Comparison of ENCODE assay signal across 26 mouse cellular contexts in genomic region chr10:14306811-14307210, GRCm38 (mm10).
DNase-seq lines count a peak whose midpoint lies in the region; ATAC-seq and TF ChIP-seq lines count a peak whose summit lies in the region.
"Had no signal": no experiment of that assay in that cellular context is flagged by ENCODE, and none has a peak within 500 bp of the region (broad histone marks: within the 10 kb centered on the region; RNA-seq: fewer than 3 reads in every experiment).

No protein-coding gene starts in this region.

- H3K27me3 ChIP-seq in forebrain, postnatal 0 days (ENCODE audit: insufficient read depth, low read length): no peaks in the 10 kb centered on the region
- no peaks in the 10 kb centered on the region for H3K27me3 ChIP-seq in forebrain, embryonic 15.5 days
- no peaks in the 10 kb centered on the region for H3K27me3 ChIP-seq in intestine, postnatal 0 days (replicated peaks; ENCODE audit: control insufficient read depth, insufficient read depth, low read length)
- H3K27me3 ChIP-seq: embryonic facial prominence, embryonic 12.5 days; embryonic facial prominence, embryonic 15.5 days; heart, embryonic 12.5 days; heart, embryonic 15.5 days; hindbrain, embryonic 13.5 days; intestine, embryonic 15.5 days had no signal

- TF ChIP-seq CTCF in forebrain, postnatal 0 days (IDR thresholded peaks at IDR 0.05; ENCODE audit: low read depth): no peak
- no peak for TF ChIP-seq CTCF in lung, adult 2 months (IDR thresholded peaks at IDR 0.05; ENCODE audit: insufficient read depth, low read length)
- TF ChIP-seq CTCF in brain, embryonic 14.5 days (IDR thresholded peaks at IDR 0.05; ENCODE audit: borderline replicate concordance, extremely low read depth, insufficient read depth, insufficient read length): no peak
- TF ChIP-seq CTCF in intestine, postnatal 0 days (IDR thresholded peaks at IDR 0.05; ENCODE audit: low read depth): no peak

- H3K9ac ChIP-seq in forebrain, postnatal 0 days: no peak overlapping the region
- H3K9ac ChIP-seq in forebrain, embryonic 15.5 days (replicated peaks): no peak overlapping the region
- no peak overlapping the region for H3K9ac ChIP-seq in intestine, postnatal 0 days (ENCODE audit: low read depth, low read length)
- H3K9ac ChIP-seq: embryonic facial prominence, embryonic 12.5 days; embryonic facial prominence, embryonic 15.5 days; heart, embryonic 12.5 days; heart, embryonic 15.5 days; hindbrain, embryonic 13.5 days; intestine, embryonic 15.5 days had no signal

- DNase-seq in forebrain, postnatal 0 days: no peak
- DNase-seq in lung, postnatal 25 days (ENCODE audit: low spot score): peak; percentile 23
- no peak for DNase-seq in lung, adult 2 months
- peak; percentile 44 for DNase-seq in brain, embryonic 14.5 days (ENCODE audit: low read depth)
- DNase-seq: adrenal gland, adult 2 months; adrenal gland, postnatal 14 days; cerebellum, adult 11 months; cerebellum, adult 2 months; cerebellum, adult 9-11 months; cerebellum, postnatal 25 days; gastrocnemius, postnatal 25 days; heart, adult 18-20 months; heart, postnatal 10 days; heart, postnatal 36 days had no signal

- no peaks in the 10 kb centered on the region for H3K4me1 ChIP-seq in forebrain, postnatal 0 days (ENCODE audit: insufficient read depth)
- no peaks in the 10 kb centered on the region for H3K4me1 ChIP-seq in forebrain, embryonic 15.5 days
- no peaks in the 10 kb centered on the region for H3K4me1 ChIP-seq in lung, adult 2 months (ENCODE audit: control insufficient read depth, insufficient read depth, low read length)
- no peaks in the 10 kb centered on the region for H3K4me1 ChIP-seq in intestine, postnatal 0 days (replicated peaks; ENCODE audit: control insufficient read depth, insufficient read depth, low read length)
- H3K4me1 ChIP-seq: embryonic facial prominence, embryonic 12.5 days; embryonic facial prominence, embryonic 15.5 days; heart, embryonic 12.5 days; heart, embryonic 15.5 days; hindbrain, embryonic 10.5 days; hindbrain, embryonic 13.5 days; intestine, embryonic 15.5 days had no signal

- peak; percentile 43; the same call in 1 of the 2 replicates for ATAC-seq in forebrain, postnatal 0 days
- ATAC-seq in forebrain, embryonic 15.5 days (replicated peaks): no peak; the same call in 1 of the 2 replicates
- no peak for ATAC-seq in intestine, postnatal 0 days
- ATAC-seq: CD4-positive, CD25-positive, alpha-beta regulatory T cell, adult 4 months; hindbrain, embryonic 16.5 days; intestine, embryonic 15.5 days had no signal

- no peak overlapping the region for H3K27ac ChIP-seq in forebrain, postnatal 0 days (ENCODE audit: low read depth, low read length)
- no peak overlapping the region for H3K27ac ChIP-seq in forebrain, embryonic 15.5 days (replicated peaks)
- no peak overlapping the region for H3K27ac ChIP-seq in intestine, postnatal 0 days (ENCODE audit: low read depth, low read length)
- H3K27ac ChIP-seq: embryonic facial prominence, embryonic 12.5 days; embryonic facial prominence, embryonic 15.5 days; heart, embryonic 15.5 days; hindbrain, embryonic 10.5 days; hindbrain, embryonic 13.5 days; intestine, embryonic 15.5 days had no signal

- no peak overlapping the region for H3K4me2 ChIP-seq in forebrain, postnatal 0 days (ENCODE audit: low read depth)
- no peak overlapping the region for H3K4me2 ChIP-seq in forebrain, embryonic 15.5 days (replicated peaks)
- H3K4me2 ChIP-seq in intestine, postnatal 0 days (replicated peaks; ENCODE audit: low read depth): no peak overlapping the region
- H3K4me2 ChIP-seq: embryonic facial prominence, embryonic 12.5 days; embryonic facial prominence, embryonic 15.5 days; heart, embryonic 12.5 days; heart, embryonic 15.5 days; hindbrain, embryonic 13.5 days; intestine, embryonic 15.5 days had no signal

- H3K9me3 ChIP-seq in forebrain, postnatal 0 days (ENCODE audit: low read length): no peaks in the 10 kb centered on the region
- no peaks in the 10 kb centered on the region for H3K9me3 ChIP-seq in forebrain, embryonic 15.5 days
- H3K9me3 ChIP-seq in intestine, postnatal 0 days (ENCODE audit: control insufficient read depth): no peaks in the 10 kb centered on the region
- H3K9me3 ChIP-seq: embryonic facial prominence, embryonic 12.5 days; embryonic facial prominence, embryonic 15.5 days; heart, embryonic 15.5 days; hindbrain, embryonic 10.5 days; hindbrain, embryonic 13.5 days; intestine, embryonic 15.5 days had no signal

- H3K36me3 ChIP-seq in forebrain, postnatal 0 days (ENCODE audit: insufficient read depth): no peaks in the 10 kb centered on the region
- no peaks in the 10 kb centered on the region for H3K36me3 ChIP-seq in forebrain, embryonic 15.5 days
- no peaks in the 10 kb centered on the region for H3K36me3 ChIP-seq in intestine, postnatal 0 days (ENCODE audit: control insufficient read depth, insufficient read depth)
- H3K36me3 ChIP-seq: embryonic facial prominence, embryonic 12.5 days; embryonic facial prominence, embryonic 15.5 days; heart, embryonic 12.5 days; heart, embryonic 15.5 days; hindbrain, embryonic 10.5 days; hindbrain, embryonic 13.5 days; intestine, embryonic 15.5 days had no signal

- no peak for TF ChIP-seq POLR2A in lung, adult 2 months (IDR thresholded peaks at IDR 0.05; ENCODE audit: borderline replicate concordance, extremely low read depth, low read depth, low read length)
- no peak for TF ChIP-seq POLR2A in brain, embryonic 14.5 days (IDR thresholded peaks at IDR 0.05; ENCODE audit: borderline replicate concordance, extremely low read depth, insufficient read depth, insufficient read length, poor library complexity, severe bottlenecking)

- no peak overlapping the region for H3K4me3 ChIP-seq in forebrain, postnatal 0 days (ENCODE audit: low read depth, low read length)
- H3K4me3 ChIP-seq in forebrain, embryonic 15.5 days: no peak overlapping the region
- no peak overlapping the region for H3K4me3 ChIP-seq in lung, adult 2 months (replicated peaks; ENCODE audit: extremely low read depth, low read depth, low read length)
- H3K4me3 ChIP-seq in intestine, postnatal 0 days (ENCODE audit: low read depth, low read length): no peak overlapping the region
- H3K4me3 ChIP-seq: embryonic facial prominence, embryonic 12.5 days; embryonic facial prominence, embryonic 15.5 days; erythroblast, embryonic 14.5 days; heart, embryonic 12.5 days; heart, embryonic 15.5 days; hindbrain, embryonic 10.5 days; hindbrain, embryonic 13.5 days; intestine, embryonic 15.5 days had no signal

- WGBS in forebrain, postnatal 0 days: 45% methylated on average over 3 of the region's 3 CpGs
- WGBS in forebrain, embryonic 15.5 days: 59% methylated on average over 3 of the region's 3 CpGs
- WGBS in lung, adult 2 months: 37% methylated on average over 3 of the region's 3 CpGs
- WGBS in intestine, postnatal 0 days: 56% methylated on average over 3 of the region's 3 CpGs

Comparison
In these comparisons a context has a peak if more than half of its experiments do, and no peak if none do; other contexts are left out.
1. DNase-seq: peak in lung, postnatal 25 days (single experiment) and brain, embryonic 14.5 days (single experiment); none in forebrain, postnatal 0 days (single experiment) and lung, adult 2 months (single experiment).